Mouse (Mus musculus): Measurements from ENCODE around the gene Arpc3. TPM values are rescaled to one million over a fixed set of nuclear protein-coding genes. Genes with fewer than 3 reads are reported as not detected.

The Arpc3 gene
- polyA plus RNA-seq, 1 experiment = 397 TPM

- TF ChIP-seq CTCF (IDR thresholded peaks at IDR 0.05; ENCODE audit: control insufficient read depth, insufficient read depth, low read length) = peak; percentile 20; the same call in 1 of the 2 replicates
- no peak for TF ChIP-seq POLR2A (IDR thresholded peaks at IDR 0.05; ENCODE audit: borderline replicate concordance, control insufficient read depth, low read depth, low read length)
- H3K4me1 ChIP-seq (ENCODE audit: control insufficient read depth, insufficient read depth, low read length) = no peaks in the 10 kb centered on the region
- no peak overlapping the region for H3K4me3 ChIP-seq (replicated peaks; ENCODE audit: control insufficient read depth, low read depth, low read length)
- WGBS = 80% methylated on average over 4 of the region's 4 CpGs
- no peak overlapping the region for H3K27ac ChIP-seq (ENCODE audit: control insufficient read depth, insufficient read depth, low read depth, low read length, poor library complexity)
Observed at GRCm38 (mm10) chr5:122434541-122434940, 42.9 kb downstream of the Arpc3 start.

GRCm38 (mm10) chr5:122439400-122440094 lies 47.9 kb downstream of the Arpc3 start:
- no peak overlapping the region for H3K4me3 ChIP-seq (replicated peaks; ENCODE audit: control insufficient read depth, low read depth, low read length)
- no peak overlapping the region for H3K27ac ChIP-seq (ENCODE audit: control insufficient read depth, insufficient read depth, low read depth, low read length, poor library complexity)
- H3K4me1 ChIP-seq (ENCODE audit: control insufficient read depth, insufficient read depth, low read length) = no peaks in the 10 kb centered on the region
- TF ChIP-seq POLR2A (IDR thresholded peaks at IDR 0.05; ENCODE audit: borderline replicate concordance, control insufficient read depth, low read depth, low read length) (no peak), CTCF (IDR thresholded peaks at IDR 0.05; ENCODE audit: control insufficient read depth, insufficient read depth, low read length) (no peak)
- WGBS = 93% methylated on average over 19 of the region's 19 CpGs

- WGBS = 92% methylated on average over 12 of the region's 12 CpGs
- H3K4me1 ChIP-seq (ENCODE audit: control insufficient read depth, insufficient read depth, low read length) = no peaks in the 10 kb centered on the region
- TF ChIP-seq CTCF (IDR thresholded peaks at IDR 0.05; ENCODE audit: control insufficient read depth, insufficient read depth, low read length) = no peak
- no peak for TF ChIP-seq POLR2A (IDR thresholded peaks at IDR 0.05; ENCODE audit: borderline replicate concordance, control insufficient read depth, low read depth, low read length)
- H3K27ac ChIP-seq (ENCODE audit: control insufficient read depth, insufficient read depth, low read depth, low read length, poor library complexity) = no peak overlapping the region
- no peak overlapping the region for H3K4me3 ChIP-seq (replicated peaks; ENCODE audit: control insufficient read depth, low read depth, low read length)
Observed at GRCm38 (mm10) chr5:122440095-122440630, 48.5 kb downstream of the Arpc3 start.

GRCm38 (mm10) chr5:122444492-122444891 lies 52.8 kb downstream of the Arpc3 start:
- H3K27ac ChIP-seq (ENCODE audit: control insufficient read depth, insufficient read depth, low read depth, low read length, poor library complexity) = no peak overlapping the region
- no peak overlapping the region for H3K4me3 ChIP-seq (replicated peaks; ENCODE audit: control insufficient read depth, low read depth, low read length)
- no peak for TF ChIP-seq CTCF (IDR thresholded peaks at IDR 0.05; ENCODE audit: control insufficient read depth, insufficient read depth, low read length)
- no peak for TF ChIP-seq POLR2A (IDR thresholded peaks at IDR 0.05; ENCODE audit: borderline replicate concordance, control insufficient read depth, low read depth, low read length)
- WGBS = 95% methylated on average over 10 of the region's 10 CpGs
- no peaks in the 10 kb centered on the region for H3K4me1 ChIP-seq (ENCODE audit: control insufficient read depth, insufficient read depth, low read length)

GRCm38 (mm10) chr5:122445051-122445610 lies 53.5 kb downstream of the Arpc3 start:
- TF ChIP-seq CTCF (IDR thresholded peaks at IDR 0.05; ENCODE audit: control insufficient read depth, insufficient read depth, low read length) (no peak), POLR2A (IDR thresholded peaks at IDR 0.05; ENCODE audit: borderline replicate concordance, control insufficient read depth, low read depth, low read length) (no peak)
- Histone ChIP-seq H3K4me1 (ENCODE audit: control insufficient read depth, insufficient read depth, low read length) (no peaks in the 10 kb centered on the region), H3K27ac (ENCODE audit: control insufficient read depth, insufficient read depth, low read depth, low read length, poor library complexity) (no peak overlapping the region), H3K4me3 (replicated peaks; ENCODE audit: control insufficient read depth, low read depth, low read length) (no peak overlapping the region)
- 86% methylated on average over 11 of the region's 11 CpGs for WGBS

- 93% methylated on average over 8 of the region's 8 CpGs for WGBS
- H3K27ac ChIP-seq (ENCODE audit: control insufficient read depth, insufficient read depth, low read depth, low read length, poor library complexity) = no peak overlapping the region
- no peak for TF ChIP-seq POLR2A (IDR thresholded peaks at IDR 0.05; ENCODE audit: borderline replicate concordance, control insufficient read depth, low read depth, low read length)
- no peak for TF ChIP-seq CTCF (IDR thresholded peaks at IDR 0.05; ENCODE audit: control insufficient read depth, insufficient read depth, low read length)
Observed at GRCm38 (mm10) chr5:122447857-122448256, 56.2 kb downstream of the Arpc3 start.

GRCm38 (mm10) chr5:122448869-122449268 lies 57.2 kb downstream of the Arpc3 start:
- H3K4me1 ChIP-seq (ENCODE audit: control insufficient read depth, insufficient read depth, low read length) = no peaks in the 10 kb centered on the region
- H3K27ac ChIP-seq (ENCODE audit: control insufficient read depth, insufficient read depth, low read depth, low read length, poor library complexity) = no peak overlapping the region
- TF ChIP-seq POLR2A (IDR thresholded peaks at IDR 0.05; ENCODE audit: borderline replicate concordance, control insufficient read depth, low read depth, low read length) (no peak), CTCF (IDR thresholded peaks at IDR 0.05; ENCODE audit: control insufficient read depth, insufficient read depth, low read length) (no peak)
- WGBS = 86% methylated on average over 5 of the region's 5 CpGs
- H3K4me3 ChIP-seq (replicated peaks; ENCODE audit: control insufficient read depth, low read depth, low read length) = no peak overlapping the region

More at GRCm38 (mm10) chr5:122447857-122448256, 56.2 kb downstream of the Arpc3 start:
- Histone ChIP-seq H3K4me3 (replicated peaks; ENCODE audit: control insufficient read depth, low read depth, low read length) (no peak overlapping the region), H3K4me1 (ENCODE audit: control insufficient read depth, insufficient read depth, low read length) (no peaks in the 10 kb centered on the region)

GRCm38 (mm10) chr5:122449946-122450345 lies 58.3 kb downstream of the Arpc3 start:
- 86% methylated on average over 7 of the region's 7 CpGs for WGBS
- no peaks in the 10 kb centered on the region; the same call in 1 of the 2 replicates for H3K4me1 ChIP-seq (ENCODE audit: control insufficient read depth, insufficient read depth, low read length)
- TF ChIP-seq CTCF (IDR thresholded peaks at IDR 0.05; ENCODE audit: control insufficient read depth, insufficient read depth, low read length) (no peak), POLR2A (IDR thresholded peaks at IDR 0.05; ENCODE audit: borderline replicate concordance, control insufficient read depth, low read depth, low read length) (no peak)
- no peak overlapping the region for H3K27ac ChIP-seq (ENCODE audit: control insufficient read depth, insufficient read depth, low read depth, low read length, poor library complexity)
- H3K4me3 ChIP-seq (replicated peaks; ENCODE audit: control insufficient read depth, low read depth, low read length) = no peak overlapping the region

All from bone marrow, adult 2 months (tissue).